14 mouse cellular contexts compared by ENCODE assay signal in genomic region chr1:89184839-89185238, GRCm38 (mm10).
DNase-seq lines count a peak whose midpoint lies in the region; ATAC-seq and TF ChIP-seq lines count a peak whose summit lies in the region.
"Had no signal": no experiment of that assay in that cellular context is flagged by ENCODE, and none has a peak within 500 bp of the region (broad histone marks: within the 10 kb centered on the region; RNA-seq: fewer than 3 reads in every experiment).

No protein-coding gene starts in this region.

- H3K36me3 ChIP-seq in forebrain, embryonic 10.5 days (replicated peaks), result no peaks in the 10 kb centered on the region
- H3K36me3 ChIP-seq in forebrain, postnatal 0 days (ENCODE audit: insufficient read depth), result no peaks in the 10 kb centered on the region
- H3K36me3 ChIP-seq in heart, embryonic 10.5 days, result no peaks in the 10 kb centered on the region
- peaks cover 7% of the 10 kb centered on the region for H3K36me3 ChIP-seq in heart, adult 2 months (ENCODE audit: control insufficient read depth, insufficient read depth, low read length)
- no peaks in the 10 kb centered on the region for H3K36me3 ChIP-seq in midbrain, embryonic 10.5 days
- no peaks in the 10 kb centered on the region for H3K36me3 ChIP-seq in midbrain, embryonic 15.5 days (replicated peaks)
- H3K36me3 ChIP-seq: embryonic facial prominence, embryonic 13.5 days; embryonic facial prominence, embryonic 15.5 days; forebrain, embryonic 15.5 days had no signal

- H3K4me3 ChIP-seq in forebrain, embryonic 10.5 days, result no peak overlapping the region
- H3K4me3 ChIP-seq in forebrain, postnatal 0 days (ENCODE audit: low read depth, low read length), result no peak overlapping the region
- no peak overlapping the region for H3K4me3 ChIP-seq in heart, embryonic 10.5 days
- H3K4me3 ChIP-seq in heart, adult 2 months, result no peak overlapping the region
- H3K4me3 ChIP-seq in midbrain, embryonic 10.5 days, result no peak overlapping the region
- H3K4me3 ChIP-seq in midbrain, embryonic 15.5 days, result no peak overlapping the region
- H3K4me3 ChIP-seq: embryonic facial prominence, embryonic 13.5 days; embryonic facial prominence, embryonic 15.5 days; erythroblast, embryonic 14.5 days; forebrain, embryonic 13.5 days; forebrain, embryonic 15.5 days had no signal

- peaks cover 6% of the 10 kb centered on the region; the same call in 1 of the 2 replicates for H3K9me3 ChIP-seq in forebrain, embryonic 10.5 days
- peaks cover 2% of the 10 kb centered on the region; the same call in 1 of the 2 replicates for H3K9me3 ChIP-seq in forebrain, postnatal 0 days (ENCODE audit: low read length)
- no peaks in the 10 kb centered on the region for H3K9me3 ChIP-seq in heart, embryonic 10.5 days
- H3K9me3 ChIP-seq in midbrain, embryonic 10.5 days (replicated peaks), result 0 out of 2 replicates have a peak, but pooled peaks cover 4% of the 10 kb centered on the region
- no peaks in the 10 kb centered on the region for H3K9me3 ChIP-seq in midbrain, embryonic 15.5 days
- H3K9me3 ChIP-seq: embryonic facial prominence, embryonic 13.5 days; embryonic facial prominence, embryonic 15.5 days; forebrain, embryonic 13.5 days; forebrain, embryonic 15.5 days had no signal

- no peak overlapping the region for H3K9ac ChIP-seq in forebrain, postnatal 0 days
- no peak overlapping the region for H3K9ac ChIP-seq in heart, adult 2 months (ENCODE audit: low read depth, low read length)
- no peak overlapping the region for H3K9ac ChIP-seq in midbrain, embryonic 15.5 days
- H3K9ac ChIP-seq: embryonic facial prominence, embryonic 13.5 days; embryonic facial prominence, embryonic 15.5 days; forebrain, embryonic 13.5 days; forebrain, embryonic 15.5 days had no signal

- TF ChIP-seq POLR2A in heart, adult 2 months (IDR thresholded peaks at IDR 0.05; ENCODE audit: insufficient read depth, low read depth, low read length), result no peak

- H3K27ac ChIP-seq in forebrain, embryonic 10.5 days, result peak overlapping the region; percentile 53; the same call in 1 of the 2 replicates
- no peak overlapping the region for H3K27ac ChIP-seq in forebrain, postnatal 0 days (ENCODE audit: low read depth, low read length)
- H3K27ac ChIP-seq in heart, embryonic 10.5 days, result 0 out of 2 replicates have a peak overlapping the region, but pooled peaks have one; percentile 91
- no peak overlapping the region; the same call in 1 of the 2 replicates for H3K27ac ChIP-seq in heart, adult 2 months
- H3K27ac ChIP-seq in midbrain, embryonic 10.5 days (replicated peaks), result peak overlapping the region; percentile 91
- H3K27ac ChIP-seq in midbrain, embryonic 15.5 days, result no peak overlapping the region
- H3K27ac ChIP-seq: embryonic facial prominence, embryonic 13.5 days; embryonic facial prominence, embryonic 15.5 days had no signal

- no peak for ATAC-seq in forebrain, postnatal 0 days
- no peak for ATAC-seq in midbrain, embryonic 15.5 days (replicated peaks)
- ATAC-seq: forebrain, embryonic 13.5 days had no signal

- intact Hi-C loops in heart, adult 2 months (cut with DNase I), result loop anchor here (5.0 kb wide), 1 partner anchor 48 kb away; no protein-coding TSS in a partner anchor

- H3K4me1 ChIP-seq in forebrain, embryonic 10.5 days, result peaks cover 63% of the 10 kb centered on the region
- H3K4me1 ChIP-seq in forebrain, postnatal 0 days (ENCODE audit: insufficient read depth), result peaks cover 6% of the 10 kb centered on the region
- peaks cover 41% of the 10 kb centered on the region for H3K4me1 ChIP-seq in heart, embryonic 10.5 days
- H3K4me1 ChIP-seq in heart, adult 2 months (ENCODE audit: control insufficient read depth, insufficient read depth, low read length), result peaks cover 20% of the 10 kb centered on the region
- H3K4me1 ChIP-seq in midbrain, embryonic 10.5 days, result peaks cover 53% of the 10 kb centered on the region
- H3K4me1 ChIP-seq in midbrain, embryonic 15.5 days, result peaks cover 23% of the 10 kb centered on the region

- no peak for TF ChIP-seq CTCF in forebrain, postnatal 0 days (IDR thresholded peaks at IDR 0.05; ENCODE audit: low read depth)
- TF ChIP-seq CTCF in heart, adult 2 months (IDR thresholded peaks at IDR 0.05), result no peak

- H3K4me2 ChIP-seq in forebrain, postnatal 0 days (ENCODE audit: low read depth), result no peak overlapping the region
- no peak overlapping the region for H3K4me2 ChIP-seq in midbrain, embryonic 15.5 days
- H3K4me2 ChIP-seq: embryonic facial prominence, embryonic 13.5 days; embryonic facial prominence, embryonic 15.5 days; forebrain, embryonic 13.5 days; forebrain, embryonic 15.5 days had no signal

- H3K27me3 ChIP-seq in forebrain, embryonic 10.5 days (ENCODE audit: poor library complexity, severe bottlenecking), result no peaks in the 10 kb centered on the region
- no peaks in the 10 kb centered on the region for H3K27me3 ChIP-seq in forebrain, postnatal 0 days (ENCODE audit: insufficient read depth, low read length)
- H3K27me3 ChIP-seq in heart, embryonic 10.5 days (ENCODE audit: insufficient read depth, poor library complexity, severe bottlenecking), result no peaks in the 10 kb centered on the region
- H3K27me3 ChIP-seq in heart, adult 2 months (ENCODE audit: control insufficient read depth, insufficient read depth, low read length), result no peaks in the 10 kb centered on the region
- H3K27me3 ChIP-seq in midbrain, embryonic 10.5 days (ENCODE audit: low read depth, poor library complexity, severe bottlenecking), result no peaks in the 10 kb centered on the region
- H3K27me3 ChIP-seq in midbrain, embryonic 15.5 days (replicated peaks), result no peaks in the 10 kb centered on the region
- H3K27me3 ChIP-seq: embryonic facial prominence, embryonic 15.5 days; forebrain, embryonic 13.5 days; forebrain, embryonic 15.5 days had no signal

- no peaks in the 10 kb centered on the region for H3K79me2 ChIP-seq in heart, adult 2 months (replicated peaks; ENCODE audit: control insufficient read depth, insufficient read depth, low read length)

- no peak for DNase-seq in forebrain, embryonic 10.5 days (ENCODE audit: extremely low spot score, low spot score)
- no peak for DNase-seq in forebrain, postnatal 0 days
- no peak for DNase-seq in heart, embryonic 10.5 days (ENCODE audit: low spot score)
- DNase-seq in heart, adult 2 months, result no peak
- DNase-seq in midbrain, embryonic 10.5 days (ENCODE audit: low spot score), result no peak
- DNase-seq: adrenal gland, adult 2 months; adrenal gland, postnatal 25 days; embryo, embryonic 11 days had no signal

- no peak for TF ChIP-seq EP300 in heart, adult 2 months (IDR thresholded peaks at IDR 0.05; ENCODE audit: insufficient read depth, low read depth, low read length)

Comparison
In these comparisons a context has a peak if more than half of its experiments do, and no peak if none do; other contexts are left out.
1. H3K27ac ChIP-seq: peak in forebrain, embryonic 10.5 days (single experiment), heart, embryonic 10.5 days (single experiment) and midbrain, embryonic 10.5 days (single experiment); none in forebrain, postnatal 0 days (single experiment), heart, adult 2 months (single experiment) and midbrain, embryonic 15.5 days (single experiment).